Mouse (Mus musculus) B cell, adult 2 months (primary cell): ENCODE measurements around the gene Gtpbp8.

Source experiments
- DNase-seq, 2 experiments: peaks; one replicate each; pipeline ENCODE4 v3.0.0; 2022

Gtpbp8 gene

GRCm38 (mm10) chr16:44745866-44746562 is at the start of gene Gtpbp8:
Gtpbp8 (minus strand) TSS chr16:44746363.
- DNase-seq, result peak; percentile 84 to 85

GRCm38 (mm10) chr16:44794416-44794815 is 48.3 kb upstream of the Gtpbp8 start:
- DNase-seq, result no peak

DNA sequence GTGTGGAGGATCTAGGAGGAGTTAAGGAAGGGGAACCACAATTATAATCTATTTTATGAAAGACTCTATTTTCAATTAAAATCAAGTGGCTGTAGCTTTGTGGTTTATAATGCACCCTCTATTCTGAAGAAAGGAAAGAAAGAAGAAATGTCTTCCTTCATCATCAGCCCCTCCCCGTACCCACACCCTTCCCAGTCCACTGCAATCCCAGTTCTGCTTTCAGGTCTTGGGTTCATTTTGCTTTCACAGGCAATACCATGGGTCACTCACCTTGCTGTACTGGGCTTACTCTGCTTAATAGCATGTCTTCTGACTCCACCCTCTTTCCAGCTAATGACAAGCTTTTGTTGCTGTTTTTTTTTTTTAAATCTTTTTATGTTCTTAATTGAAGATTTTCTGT is 40.8 kb upstream of the Gtpbp8 start:
- no peak for DNase-seq

DNA sequence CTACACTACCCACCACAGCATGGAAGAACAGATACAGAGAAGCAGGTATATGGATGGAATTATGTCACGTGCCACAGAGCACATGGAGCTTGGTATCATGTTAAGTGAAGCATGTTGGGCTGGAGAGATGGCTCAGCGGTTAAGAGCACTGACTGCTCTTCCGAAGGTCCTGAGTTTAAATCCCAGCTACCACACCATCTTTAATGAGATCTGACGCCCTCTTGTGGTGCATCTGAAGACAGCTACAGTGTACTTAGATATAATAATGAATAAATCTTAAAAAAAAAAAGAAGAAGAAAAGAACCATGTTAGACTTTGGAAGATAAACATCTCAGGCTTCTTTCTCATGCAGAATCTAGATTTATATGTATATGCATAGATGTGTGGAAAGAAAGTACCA is 34.6 kb upstream of the Gtpbp8 start:
- no peak for DNase-seq

DNA sequence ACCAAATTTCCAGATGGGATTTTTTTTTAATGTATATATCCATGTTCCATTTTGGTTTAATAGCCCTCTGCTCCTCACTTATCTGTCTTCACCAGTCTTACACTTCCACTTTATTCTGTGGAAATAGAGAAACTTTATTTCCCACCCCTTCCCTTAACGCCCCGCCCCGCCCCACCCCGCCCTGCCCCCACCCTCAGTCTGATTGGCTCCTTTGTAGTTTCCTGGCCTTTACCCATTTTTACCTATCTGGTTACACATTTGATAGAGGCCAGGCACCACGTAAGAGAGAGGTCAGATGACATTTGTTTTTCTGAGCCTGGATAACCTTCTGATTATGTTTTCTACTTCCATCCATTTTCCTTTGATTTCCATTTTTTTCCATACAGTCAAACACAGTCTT is 33.3 kb upstream of the Gtpbp8 start:
- no peak for DNase-seq

DNA sequence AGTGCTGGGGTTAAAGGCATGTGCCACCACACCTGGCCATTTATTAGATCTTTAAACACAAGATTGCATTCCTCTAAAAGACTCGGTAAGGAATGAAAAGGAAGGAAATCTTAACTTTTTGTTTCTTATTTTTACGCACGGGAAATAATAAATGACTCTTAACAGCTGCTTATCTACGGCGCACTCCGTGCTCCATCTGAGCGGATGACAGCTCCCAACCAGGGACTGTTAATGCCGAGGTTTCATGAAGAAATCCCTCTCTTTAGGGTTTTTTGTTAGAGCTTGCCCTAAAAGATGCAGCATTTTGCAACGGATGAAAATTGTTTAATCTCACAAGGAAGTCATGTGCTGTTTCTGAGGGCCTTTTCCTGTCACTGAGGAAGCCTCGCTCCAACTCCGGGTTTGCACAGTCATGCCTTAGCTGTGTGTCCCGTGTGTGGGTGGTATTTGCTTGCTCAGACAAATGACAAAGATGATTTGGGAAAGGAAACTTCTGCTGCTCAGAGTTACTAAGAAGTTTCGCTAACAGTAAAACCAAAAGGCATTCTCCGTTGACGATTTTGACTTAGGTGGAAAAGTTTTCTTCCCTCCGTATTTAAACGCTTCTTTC is 32.5 kb upstream of the Gtpbp8 start:
- DNase-seq, result peak; percentile 12 to 17

DNA sequence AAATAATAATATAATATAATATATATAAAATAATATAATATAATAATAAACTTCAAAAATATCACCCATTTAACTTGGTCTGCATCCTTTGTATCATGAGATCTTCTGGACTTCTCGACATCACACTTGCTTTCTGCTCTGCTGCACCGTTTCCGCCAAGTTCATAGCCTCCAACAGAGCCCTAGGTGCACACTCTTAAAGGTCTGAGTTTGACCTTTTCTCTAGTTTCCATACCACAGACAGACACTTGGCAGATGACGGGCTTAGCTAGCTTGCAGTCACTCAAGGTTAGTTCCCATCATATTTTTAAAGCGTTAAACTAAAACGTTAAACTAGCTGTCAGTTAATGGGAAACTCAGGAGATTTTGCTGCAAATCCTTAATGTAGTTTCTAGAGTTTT is 28.0 kb upstream of the Gtpbp8 start:
- no peak for DNase-seq

DNA sequence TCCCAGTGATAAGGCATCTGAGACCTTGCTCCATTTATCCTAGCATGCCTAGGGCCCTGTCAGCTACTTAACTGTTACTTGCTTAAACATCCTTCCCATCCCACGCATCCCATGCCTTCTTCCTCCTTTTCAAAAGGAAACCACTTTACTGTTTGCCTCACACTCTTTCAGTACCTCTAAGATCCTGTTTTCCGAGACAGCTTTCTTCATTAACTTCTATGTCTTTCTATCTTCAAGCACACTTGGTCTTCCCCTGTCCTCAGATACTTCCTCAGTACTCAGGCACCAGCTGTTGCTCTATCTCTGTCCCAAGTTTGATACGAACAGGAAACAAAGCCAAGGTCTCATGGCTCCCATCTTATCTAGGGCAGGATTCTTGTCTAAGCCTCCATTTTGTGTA is 27.5 kb upstream of the Gtpbp8 start:
- no peak for DNase-seq

- DNase-seq, result no peak
Observed at GRCm38 (mm10) chr16:44772577-44772976, 26.4 kb upstream of the Gtpbp8 start.

DNA sequence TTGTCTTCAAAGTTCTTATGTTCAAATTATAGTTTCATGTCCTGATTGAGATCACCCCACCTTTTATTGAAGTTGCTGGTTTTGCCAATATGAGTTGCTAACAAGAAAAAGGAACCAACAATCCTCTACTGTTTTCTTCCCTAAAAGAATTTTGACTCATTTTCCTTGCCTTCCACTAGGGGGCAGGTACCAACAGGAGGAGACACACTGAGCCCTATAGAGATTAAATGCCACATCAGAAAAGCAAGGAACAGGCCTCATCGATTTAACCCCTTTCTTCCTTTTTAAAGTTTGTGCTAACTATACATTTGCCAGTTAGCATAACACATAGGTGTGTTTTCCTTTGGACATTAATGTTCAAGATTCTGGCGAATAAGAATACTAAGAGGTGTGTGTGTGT is 21.8 kb upstream of the Gtpbp8 start:
- DNase-seq, result peak; percentile 30

GRCm38 (mm10) chr16:44767506-44767905 is 21.3 kb upstream of the Gtpbp8 start:
- no peak for DNase-seq

DNA sequence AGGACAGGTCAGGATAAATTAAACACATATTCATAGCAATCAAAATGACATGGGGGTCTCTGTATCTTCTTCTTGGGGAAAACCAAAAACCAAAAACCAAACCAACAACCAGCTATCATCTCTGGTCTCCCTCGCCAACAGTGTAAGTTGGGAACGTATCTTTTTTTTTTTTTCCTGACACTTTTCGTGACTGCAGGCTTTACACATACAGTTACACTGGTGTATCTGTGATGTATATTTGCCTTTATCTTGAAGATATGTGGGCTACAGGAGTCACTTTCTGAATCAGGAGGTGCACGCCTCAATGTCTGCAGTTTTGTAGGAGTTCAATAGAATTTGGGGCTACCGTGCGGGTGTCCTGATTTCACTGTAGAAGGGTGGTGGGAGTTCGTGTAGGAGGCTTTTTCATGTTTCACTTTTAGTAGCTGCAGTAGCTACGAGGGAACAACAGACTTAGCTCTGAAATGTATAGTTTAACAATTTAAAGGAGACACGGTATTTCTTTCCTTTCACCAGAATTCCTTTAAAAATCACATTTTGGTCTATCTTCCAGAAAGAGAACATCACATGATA is 20.2 kb upstream of the Gtpbp8 start:
- DNase-seq, result peak in 1 of 2 experiments; percentile 6

- peak; percentile 17 to 29 for DNase-seq
Observed at GRCm38 (mm10) chr16:44765555-44766319, 19.6 kb upstream of the Gtpbp8 start, which contains the start of gene Cd200r1. Cd200r1 (plus strand) TSS chr16:44765736.

GRCm38 (mm10) chr16:44761811-44762210 is 15.6 kb upstream of the Gtpbp8 start:
- no peak for DNase-seq

GRCm38 (mm10) chr16:44757700-44758099 is 11.5 kb upstream of the Gtpbp8 start:
- DNase-seq, result no peak

DNA sequence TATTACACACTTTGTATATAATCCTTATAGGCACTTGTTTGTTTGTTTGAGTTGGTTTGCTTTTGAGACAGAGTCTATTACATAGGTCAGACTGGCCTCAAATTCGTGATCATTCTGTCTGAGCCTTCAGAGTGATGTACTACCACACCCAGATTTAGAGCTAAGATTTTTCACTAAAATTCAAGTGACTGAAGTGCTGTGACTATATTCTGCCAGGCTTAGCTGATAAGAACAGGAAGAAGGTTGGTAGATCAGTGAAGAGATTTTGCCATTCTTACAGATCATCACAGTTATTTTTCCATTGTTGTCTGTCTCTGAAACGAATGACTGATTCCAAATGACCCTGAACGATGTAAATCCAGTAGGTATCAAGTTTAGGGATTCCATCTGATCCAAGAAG is 1.8 kb upstream of the Gtpbp8 start:
- DNase-seq, result no peak

DNA sequence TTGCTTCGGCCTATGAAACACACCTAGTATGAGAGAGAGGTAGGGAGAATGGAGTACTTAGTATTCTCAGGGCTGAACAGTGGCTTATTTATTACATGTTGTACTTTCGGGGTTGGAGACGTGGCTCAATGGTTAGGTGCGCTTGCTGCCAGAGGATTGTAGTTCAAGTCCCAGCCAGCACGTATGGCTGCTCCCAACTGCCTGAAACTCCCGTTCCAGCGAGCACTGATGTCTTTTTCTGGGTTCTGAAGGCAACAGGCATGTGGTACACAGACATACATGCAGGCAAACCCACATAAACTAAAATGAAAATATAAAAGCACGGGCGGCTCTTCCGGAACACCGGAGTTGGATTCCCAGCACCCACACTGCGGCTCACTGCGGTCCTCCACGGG is 695 bp downstream of the Gtpbp8 start:
- no peak for DNase-seq

- no peak for DNase-seq
Observed at GRCm38 (mm10) chr16:44742753-44743152, 3.4 kb downstream of the Gtpbp8 start.

- no peak for DNase-seq
Observed at GRCm38 (mm10) chr16:44736118-44736517, 10.0 kb downstream of the Gtpbp8 start.

GRCm38 (mm10) chr16:44735676-44736075 is 10.5 kb downstream of the Gtpbp8 start:
- DNase-seq, result no peak

- no peak for DNase-seq
Observed at GRCm38 (mm10) chr16:44734059-44734458, 12.1 kb downstream of the Gtpbp8 start.

GRCm38 (mm10) chr16:44727525-44727924 is 18.6 kb downstream of the Gtpbp8 start:
- DNase-seq, result no peak
